Mouse (Mus musculus): ENCODE data around the gene Ano7.

DNA sequence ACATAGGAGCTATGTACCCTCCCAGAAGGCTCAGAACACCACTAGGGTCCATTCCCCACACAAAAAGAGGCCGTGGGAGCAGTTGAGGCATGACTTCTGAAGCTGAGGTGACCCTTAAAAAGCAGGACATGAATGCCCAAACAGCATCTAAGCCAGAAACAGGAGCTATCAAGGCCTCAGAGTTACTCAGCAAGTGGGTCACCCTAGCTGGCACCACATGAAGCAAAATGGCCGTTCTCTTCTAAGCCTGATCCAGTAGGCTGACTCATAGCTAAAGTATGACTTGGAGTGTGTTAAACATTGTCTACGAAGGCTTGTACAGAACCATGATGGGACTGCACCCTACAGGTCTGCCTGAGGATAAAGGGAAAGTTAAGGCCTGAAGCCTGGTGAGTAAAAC, 47.3 kb upstream of the Ano7 start:
- no peak for TF ChIP-seq CTCF (IDR thresholded peaks at IDR 0.05; ENCODE audit: borderline replicate concordance, insufficient read depth, low read length)
- TF ChIP-seq POLR2A (IDR thresholded peaks at IDR 0.05; ENCODE audit: low read depth, low read length), result no peak

All from embryonic fibroblast, embryonic 13.5 days (primary cell).